Mouse (Mus musculus): ENCODE results near the gene Pcbp2.

The Pcbp2 gene

GRCm38 (mm10) chr15:102506464-102506830, 36.1 kb downstream of the Pcbp2 start:
- DNase-seq (ENCODE audit: low read depth, low spot score) = no peak

- no peak for DNase-seq (ENCODE audit: low read depth, low spot score)
These were observed 36.5 kb downstream of the Pcbp2 start for GRCm38 (mm10) chr15:102506864-102507263.

- no peak for DNase-seq (ENCODE audit: low read depth, low spot score)
These were observed 37.2 kb downstream of the Pcbp2 start for GRCm38 (mm10) chr15:102507561-102507960.

- no peak for DNase-seq (ENCODE audit: low read depth, low spot score)
These were observed 38.0 kb downstream of the Pcbp2 start for GRCm38 (mm10) chr15:102508336-102508735.

GRCm38 (mm10) chr15:102510110-102510509, 39.8 kb downstream of the Pcbp2 start:
- no peak for DNase-seq (ENCODE audit: low read depth, low spot score)

- DNase-seq (ENCODE audit: low read depth, low spot score) = peak; percentile 74
These were observed 40.4 kb downstream of the Pcbp2 start for GRCm38 (mm10) chr15:102510590-102511284.

GRCm38 (mm10) chr15:102511285-102511833, 41.0 kb downstream of the Pcbp2 start:
- DNase-seq (ENCODE audit: low read depth, low spot score) = no peak

GRCm38 (mm10) chr15:102512010-102512409, 41.7 kb downstream of the Pcbp2 start:
- DNase-seq (ENCODE audit: low read depth, low spot score) = no peak

GRCm38 (mm10) chr15:102512471-102512870, 42.1 kb downstream of the Pcbp2 start:
- no peak for DNase-seq (ENCODE audit: low read depth, low spot score)

GRCm38 (mm10) chr15:102513004-102513403, 42.7 kb downstream of the Pcbp2 start:
- DNase-seq (ENCODE audit: low read depth, low spot score) = no peak

- DNase-seq (ENCODE audit: low read depth, low spot score) = no peak
These were observed 44.9 kb downstream of the Pcbp2 start for GRCm38 (mm10) chr15:102515261-102515660.

GRCm38 (mm10) chr15:102515791-102516190, 45.5 kb downstream of the Pcbp2 start:
- DNase-seq (ENCODE audit: low read depth, low spot score) = no peak

GRCm38 (mm10) chr15:102516293-102516692, 46.0 kb downstream of the Pcbp2 start:
- no peak for DNase-seq (ENCODE audit: low read depth, low spot score)

GRCm38 (mm10) chr15:102516728-102517404, 46.5 kb downstream of the Pcbp2 start, which contains the start of gene Map3k12:
Map3k12 (minus strand) TSS chr15:102517064.
- DNase-seq (ENCODE audit: low read depth, low spot score) = peak; percentile 77

- no peak for DNase-seq (ENCODE audit: low read depth, low spot score)
These were observed 47.3 kb downstream of the Pcbp2 start for GRCm38 (mm10) chr15:102517631-102517975.

- DNase-seq (ENCODE audit: low read depth, low spot score) = peak; percentile 100
These were observed 47.9 kb downstream of the Pcbp2 start, which contains the start of gene Tarbp2 for GRCm38 (mm10) chr15:102517976-102518858. Tarbp2 (plus strand) TSS chr15:102518192.

- DNase-seq (ENCODE audit: low read depth, low spot score) = no peak
These were observed 48.5 kb downstream of the Pcbp2 start for GRCm38 (mm10) chr15:102518859-102519201.

GRCm38 (mm10) chr15:102519211-102520141, 49.1 kb downstream of the Pcbp2 start:
- no peak for DNase-seq (ENCODE audit: low read depth, low spot score)

GRCm38 (mm10) chr15:102520416-102520815, 50.1 kb downstream of the Pcbp2 start:
- DNase-seq (ENCODE audit: low read depth, low spot score) = no peak

- no peak for DNase-seq (ENCODE audit: low read depth, low spot score)
These were observed 51.1 kb downstream of the Pcbp2 start for GRCm38 (mm10) chr15:102521480-102521879.

All from telencephalon, adult 2 months (tissue).